Mouse (Mus musculus) liver, embryonic 14.5 days (tissue): ENCODE data around the gene Mcm9. TPM values are rescaled to one million over a fixed set of nuclear protein-coding genes. Genes with fewer than 3 reads are reported as not detected.

Experiments
- ATAC-seq: fragments of 200-750 bp; cut with Nextera tagmentation; 2 replicates; pipeline ENCODE4 v1.8.0; 2017; ENCODE audit warnings: moderate number of reproducible peaks, mild to moderate bottlenecking, moderate library complexity; ENCODE audit not compliant: insufficient read depth
- DNase-seq, 3 experiments: peaks; one replicate each; pipeline ENCODE4 v3.0.0-alpha.2; 2012 to 2013; ENCODE audit warnings: low read depth in 3 of 3, low spot score in 3 of 3
- H3K27ac ChIP-seq: fragments of 300-500 bp; sonication (generic); 2 replicates; pipeline ENCODE4 v1.5.1; 2014; ENCODE audit warnings: moderate library complexity, mild to moderate bottlenecking, control low read depth, inconsistent platforms
- H3K27me3 ChIP-seq: fragments of 300-500 bp; sonication (generic); 2 replicates; pipeline ENCODE4 v1.6.1; 2014; ENCODE audit warnings: mild to moderate bottlenecking, low read length, moderate library complexity; ENCODE audit not compliant: control insufficient read depth, insufficient read depth
- H3K36me3 ChIP-seq: fragments of 300-500 bp; sonication (generic); replicated peaks from 2 replicates; pipeline ENCODE4 v1.6.1; 2014; ENCODE audit warnings: low read depth; ENCODE audit not compliant: control insufficient read depth, insufficient read depth
- H3K4me1 ChIP-seq, 2 experiments: fragments of 200-500 bp in 1 of 2; fragments of 300-500 bp in 1 of 2; sonication (generic) in 1 of 2; replicated peaks; 2 replicates each; pipeline ENCODE4 v1.6.1; 2012 to 2014; ENCODE audit warnings: antibody characterized with exemption in 1 of 2, inconsistent platforms in 1 of 2, low read length in 1 of 2; ENCODE audit not compliant: control insufficient read depth in 2 of 2, insufficient read depth in 2 of 2
- H3K4me2 ChIP-seq: fragments of 300-500 bp; sonication (generic); 2 replicates; pipeline ENCODE4 v1.6.1; 2014; ENCODE audit warnings: low read depth, mild to moderate bottlenecking, control low read depth, moderate library complexity
- H3K4me3 ChIP-seq, 2 experiments: fragments of 200-500 bp in 1 of 2; fragments of 300-500 bp in 1 of 2; sonication (generic) in 1 of 2; 2 replicates each; pipeline ENCODE4 v1.5.1; 2012 to 2014; ENCODE audit warnings: low read depth in 2 of 2, low read length in 2 of 2, mild to moderate bottlenecking in 2 of 2, control low read depth in 1 of 2, inconsistent platforms in 1 of 2, moderate library complexity in 1 of 2; ENCODE audit not compliant: insufficient read depth in 1 of 2
- H3K9ac ChIP-seq: fragments of 300-500 bp; sonication (generic); replicated peaks from 2 replicates; pipeline ENCODE4 v1.6.1; 2014; ENCODE audit warnings: mild to moderate bottlenecking, control low read depth, moderate library complexity
- H3K9me3 ChIP-seq: fragments of 300-500 bp; sonication (generic); 2 replicates; pipeline ENCODE4 v1.6.1; 2016; ENCODE audit warnings: low read length, mixed read lengths; ENCODE audit not compliant: control insufficient read depth
- CTCF ChIP-seq: IDR thresholded peaks from 2 replicates; pipeline ENCODE4 v1.5.1; 2016; ENCODE audit warnings: antibody characterized with exemption, low read depth, control low read depth
- EP300 ChIP-seq: IDR thresholded peaks from 2 replicates; pipeline ENCODE4 v1.6.1; 2016; ENCODE audit warnings: antibody characterized with exemption, low read depth
- WGBS: fragments of 180-500 bp; shearing (Covaris S2); extraction: QIAGEN DNeasy Blood & Tissue Kit; methylation state at CpG from one replicate; pipeline ENCODE4 v1.1.7; 2014; ENCODE audit not compliant: insufficient replicate concordance; 5-methylcytosine and 5-hydroxymethylcytosine counted together
- polyA plus RNA-seq, 2 experiments: library from polyadenylated mRNA; depleted of rRNA in 1 of 2; stranded (reverse) in 1 of 2; unstranded in 1 of 2; fragments of >200 nt; fragmentation: Nextera tagmentation in 1 of 2; extraction: Ambion mirVana in 1 of 2; gene quantifications; 2 replicates each; pipeline versions ENCODE4 v1.2.1 to v1.2.3; 2012 to 2014

Gene Mcm9
- polyA plus RNA-seq, 2 experiments: 2.4 to 4.2 TPM

DNA sequence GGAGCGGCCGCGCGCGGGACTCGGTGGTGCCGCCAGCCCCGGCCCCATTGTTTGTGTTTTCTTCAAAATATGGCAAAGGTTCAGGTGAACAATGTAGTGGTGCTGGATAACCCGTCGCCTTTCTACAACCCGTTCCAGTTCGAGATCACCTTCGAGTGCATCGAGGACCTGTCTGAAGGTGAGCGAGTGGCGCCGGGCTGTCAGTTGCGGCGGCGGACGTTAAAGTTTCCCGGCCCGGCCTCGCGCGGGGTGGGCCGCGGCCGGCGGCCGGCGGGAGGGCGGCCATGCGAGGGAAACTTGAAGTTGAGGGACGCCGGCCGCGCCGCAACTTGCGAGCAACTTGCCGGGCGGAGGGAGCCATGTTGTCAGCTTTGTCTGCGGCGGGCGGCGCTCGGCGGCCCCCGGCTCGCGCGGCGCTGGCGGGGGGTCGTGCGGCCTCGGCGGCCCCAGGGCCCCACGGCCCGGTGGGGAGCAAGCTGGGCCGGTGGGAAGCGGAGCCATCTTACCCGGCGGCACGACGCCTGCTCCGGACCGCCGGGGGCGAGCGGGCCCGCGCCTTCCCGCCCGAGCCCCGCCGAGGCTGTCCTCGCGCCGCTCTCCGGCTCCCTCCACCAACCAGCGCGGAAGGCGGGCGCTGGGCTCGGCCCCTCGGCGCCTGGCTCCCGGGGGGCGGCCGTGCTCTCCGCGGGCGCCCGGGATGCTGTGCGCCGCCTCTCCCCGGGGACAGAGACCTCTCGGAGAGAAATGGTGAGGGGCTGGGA, 32.9 kb downstream of the Mcm9 start:
- H3K9me3 ChIP-seq: no peaks in the 10 kb centered on the region
- DNase-seq: peak in 2 of 3 experiments; percentile 24 to 39
- H3K36me3 ChIP-seq: peaks cover 22% of the 10 kb centered on the region
- peak overlapping the region; percentile 94 to 97 for H3K4me3 ChIP-seq
- H3K27me3 ChIP-seq: no peaks in the 10 kb centered on the region
- peak overlapping the region; percentile 95 for H3K9ac ChIP-seq
- H3K4me1 ChIP-seq: peaks cover 18 to 21% of the 10 kb centered on the region in 2 experiments
- H3K27ac ChIP-seq: peak overlapping the region; percentile 97
- WGBS: under 1% methylated on average over 96 of the region's 99 CpGs
- peak overlapping the region; percentile 96 for H3K4me2 ChIP-seq
- ATAC-seq: peak; percentile 34
- TF ChIP-seq EP300: no peak
- no peak for TF ChIP-seq CTCF

DNA sequence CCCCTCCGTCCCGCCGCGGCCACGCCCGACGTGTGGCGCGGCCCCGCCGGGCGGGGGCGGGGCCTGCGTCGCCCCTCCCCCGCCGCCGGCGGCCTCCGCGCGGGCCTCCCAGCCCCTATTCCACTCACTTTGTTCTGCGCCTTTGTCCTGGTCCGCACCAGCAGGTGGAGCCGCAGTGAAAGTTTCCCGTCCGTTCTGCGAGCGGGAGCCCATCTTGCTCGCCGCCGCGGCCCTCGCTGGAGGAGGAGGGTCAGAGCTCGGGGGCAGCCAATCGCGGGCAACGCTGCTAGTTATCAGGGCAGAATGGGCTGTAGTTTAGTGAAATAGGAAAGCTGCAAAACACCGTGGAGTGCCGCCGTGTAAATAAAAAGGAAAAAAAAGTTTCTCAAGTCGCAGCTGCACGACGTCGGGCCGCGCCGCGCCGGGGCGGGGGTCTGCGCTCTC, 33.5 kb downstream of the Mcm9 start, which contains the start of gene Asf1a:
Gene Asf1a (plus strand): TSS at position 81 of the 444 bp plus-strand sequence.
- no peaks in the 10 kb centered on the region for H3K9me3 ChIP-seq
- H3K36me3 ChIP-seq: peaks cover 20% of the 10 kb centered on the region
- H3K9ac ChIP-seq: peak within 1 kb of the TSS; percentile 95
- ATAC-seq (peak; percentile 94), DNase-seq (peak; percentile 91 to 93 (median 93))
- H3K4me3 ChIP-seq: peak within 1 kb of the TSS; percentile 94 to 97
- H3K27ac ChIP-seq: peak within 1 kb of the TSS; percentile 97
- peak within 1 kb of the TSS; percentile 96 for H3K4me2 ChIP-seq
- H3K27me3 ChIP-seq: no peaks in the 10 kb centered on the region
- TF ChIP-seq CTCF: peak; percentile 85
- TF ChIP-seq EP300: no peak; the same call in 1 of the 2 replicates
- under 1% methylated on average over 52 of the region's 52 CpGs for WGBS
- peaks cover 18 to 21% of the 10 kb centered on the region in 2 experiments for H3K4me1 ChIP-seq

DNA sequence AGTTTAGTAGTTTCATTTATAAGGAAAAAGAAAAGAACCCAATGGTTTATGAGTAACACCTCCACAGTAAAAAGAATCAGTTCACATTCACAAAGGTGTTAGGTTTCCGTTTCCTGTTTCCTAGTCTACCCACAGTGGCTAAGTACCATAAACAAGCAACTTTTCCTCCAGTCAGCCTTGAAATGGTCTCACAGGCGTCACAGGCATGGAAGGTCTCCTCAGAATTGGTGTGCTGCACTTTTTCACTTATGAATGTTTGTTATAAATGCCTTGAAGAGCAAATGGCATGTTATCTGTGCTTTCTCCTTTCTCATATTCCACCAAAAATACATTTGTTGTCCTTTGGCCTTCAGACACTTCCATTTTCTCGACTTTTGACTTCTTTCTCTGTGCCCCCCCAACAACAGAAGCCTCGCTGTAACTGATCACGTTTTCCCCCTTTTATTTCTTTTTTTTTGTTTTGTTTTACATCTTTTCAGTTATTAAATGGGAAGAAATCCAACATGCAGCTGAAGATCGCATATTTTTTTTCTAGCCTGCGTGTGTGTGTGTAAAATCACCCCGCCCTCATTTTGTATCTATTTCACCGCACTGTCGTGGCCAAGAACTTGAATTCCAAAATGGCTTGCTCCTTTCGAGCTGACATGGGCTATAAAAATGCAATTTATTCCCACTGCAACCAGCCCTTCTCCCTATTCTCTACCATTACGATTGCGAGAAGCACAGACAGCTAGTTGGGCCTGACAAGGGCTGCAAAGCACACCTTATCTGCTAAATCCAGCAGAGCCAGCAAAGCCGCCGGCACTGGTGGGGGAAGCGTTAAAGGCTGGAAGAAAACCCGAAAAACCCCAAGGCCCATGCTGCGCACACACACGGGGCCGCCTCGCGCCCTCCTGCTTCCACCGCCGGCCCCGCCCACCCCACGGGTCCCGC, 34.2 kb downstream of the Mcm9 start:
- WGBS: 5% methylated on average over 27 of the region's 27 CpGs
- Histone ChIP-seq H3K9me3 (no peaks in the 10 kb centered on the region), H3K4me2 (peak overlapping the region; percentile 96), H3K4me1 (peaks cover 18 to 21% of the 10 kb centered on the region in 2 experiments), H3K4me3 (peak overlapping the region; percentile 75 to 94), H3K36me3 (peaks cover 14% of the 10 kb centered on the region), H3K27me3 (no peaks in the 10 kb centered on the region), H3K9ac (peak overlapping the region; percentile 72), H3K27ac (peak overlapping the region; percentile 77)
- DNase-seq (peak in 1 of 3 experiments; percentile 9), ATAC-seq (no peak; the same call in 1 of the 2 replicates)
- TF ChIP-seq CTCF (no peak), EP300 (peak; percentile 4; the same call in 1 of the 2 replicates)

DNA sequence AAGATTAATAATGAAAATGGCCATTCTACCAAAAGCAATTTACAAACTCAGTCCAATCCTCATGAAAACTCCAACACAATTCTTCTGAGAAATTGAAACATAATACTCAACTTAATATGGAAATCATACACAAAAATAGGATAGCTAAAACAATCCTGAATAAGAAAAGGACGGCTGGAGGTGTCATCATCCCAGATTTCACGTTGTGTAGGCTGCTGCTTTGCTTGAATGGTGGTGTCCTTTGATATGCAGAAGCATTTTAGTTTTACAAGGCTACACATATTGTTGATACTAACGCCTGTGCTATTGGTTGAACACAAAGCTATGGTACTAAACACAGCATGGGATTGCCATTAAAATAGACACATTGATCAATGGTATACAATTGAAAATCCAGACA, 44.5 kb downstream of the Mcm9 start:
- H3K4me3 ChIP-seq: no peak overlapping the region
- WGBS: 69% methylated on average over 3 of the region's 3 CpGs
- ATAC-seq (no peak), DNase-seq (no peak)
- no peaks in the 10 kb centered on the region for H3K36me3 ChIP-seq
- H3K4me2 ChIP-seq: no peak overlapping the region
- no peaks in the 10 kb centered on the region for H3K9me3 ChIP-seq
- no peak for TF ChIP-seq EP300
- TF ChIP-seq CTCF: no peak
- no peak overlapping the region for H3K9ac ChIP-seq
- no peaks in the 10 kb centered on the region; a peak in 2 of 4 replicates for H3K4me1 ChIP-seq
- no peaks in the 10 kb centered on the region for H3K27me3 ChIP-seq
- H3K27ac ChIP-seq: no peak overlapping the region
